Mouse (Mus musculus) gastrocnemius, postnatal 36 days (tissue): Measurements from ENCODE around the gene Ccnq. TPM values are rescaled to one million over a fixed set of nuclear protein-coding genes. Genes with fewer than 3 reads are reported as not detected.

ENCODE experiments used
- DNase-seq, 2 experiments: peaks; one replicate each; pipeline ENCODE4 v3.0.0; 2022
- intact Hi-C: fragments of 180-260 bp; cut with DNase I; formaldehyde crosslinking; loops from one replicate; pipeline ENCODE4 v1.15.1; 2025
- microRNA-seq, 2 experiments: library from miRNA; unstranded; fragments of <30 nt; microRNA quantifications; one replicate each; pipeline ENCODE4 v1.2.0; 2021
- total RNA-seq, 2 experiments: library from RNA; stranded (reverse); gene quantifications; 2 replicates each; pipeline ENCODE4 v1.2.3; 2021

The Ccnq gene
- total RNA-seq, 2 experiments from 2014 or later = 10.3 to 10.4 TPM

- intact Hi-C loops = no loop called here
- no peak for DNase-seq
These were observed 45.5 kb downstream of the Ccnq start for GRCm38 (mm10) chr11:78706026-78706425.

DNA sequence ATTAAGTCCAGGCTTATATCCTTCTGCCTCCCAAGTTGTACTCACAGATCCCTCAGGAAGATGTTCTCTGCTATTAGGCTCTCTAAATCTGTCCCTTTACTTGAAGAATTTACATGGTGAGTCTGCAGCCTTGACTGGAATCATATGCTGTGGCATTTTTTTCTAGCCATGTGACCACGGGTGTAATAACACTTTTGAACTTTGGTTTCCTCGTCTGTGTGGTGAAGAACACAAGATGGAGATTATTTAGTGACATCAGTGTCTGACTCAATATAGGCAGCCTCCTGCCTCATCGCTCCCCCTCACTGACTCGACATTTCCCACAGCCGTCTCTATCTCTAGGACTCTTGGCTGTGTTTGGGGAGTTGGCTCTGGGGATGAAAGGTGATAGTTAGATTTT lies 48.4 kb downstream of the Ccnq start:
- no peak for DNase-seq
- intact Hi-C loops = no loop called here

- no peak for DNase-seq
- intact Hi-C loops = no loop called here
These were observed 49.2 kb downstream of the Ccnq start for GRCm38 (mm10) chr11:78702319-78702718.

Small RNA genes within 50 kb of the gene (microRNA-seq; reads per million reads assigned to microRNA genes)
- gene Gm23840 = 0 reads per million in 2 experiments

Other genes starting within 250 kb of the Ccnq start
- gene Sebox, start 248.3 kb downstream of the Ccnq start, total RNA-seq = not detected
- 10 to 100 TPM; 11.9 to 12.3 TPM for gene Tmem199, start 239.6 kb downstream of the Ccnq start, total RNA-seq
- gene Poldip2, start 239.5 kb downstream of the Ccnq start, total RNA-seq = 100 to 1,000 TPM in 1 of 2 experiments, 10 to 100 TPM in 1; 99.0 to 103 TPM
- gene Tnfaip1, start 215.4 kb downstream of the Ccnq start, total RNA-seq = 10 to 100 TPM; 38.0 to 43.5 TPM
- 10 to 100 TPM; 18.1 to 19.9 TPM for gene Ift20, start 215.4 kb downstream of the Ccnq start, total RNA-seq
- 1 to 10 TPM; 1.9 to 2.1 TPM for gene Tmem97, start 201.0 kb downstream of the Ccnq start, total RNA-seq
- gene Nlk, start 54.4 kb downstream of the Ccnq start, total RNA-seq = 1 to 10 TPM; 6.5 to 7.9 TPM
- 10 to 100 TPM in 1 of 2 experiments, 1 to 10 TPM in 1; 10.0 to 13.8 TPM for gene Lyrm9, start 74.9 kb upstream of the Ccnq start, total RNA-seq
- gene Nos2, start 169.1 kb upstream of the Ccnq start, total RNA-seq = 1 to 10 TPM; 1.1 to 1.2 TPM
- gene Lgals9, start 233.2 kb upstream of the Ccnq start, total RNA-seq = 10 to 100 TPM in 1 of 2 experiments, 1 to 10 TPM in 1; 7.2 to 10.5 TPM